Mouse (Mus musculus) embryonic facial prominence, embryonic 15.5 days (tissue): ENCODE measurements around the gene Rbp2. TPM values are rescaled to one million over a fixed set of nuclear protein-coding genes. Genes with fewer than 3 reads are reported as not detected.

ENCODE experiments used
- ATAC-seq: fragments of 200-750 bp; cut with Nextera tagmentation; 2 replicates; pipeline ENCODE4 v1.8.0; 2017; ENCODE audit warnings: low read depth, moderate TSS enrichment; ENCODE audit not compliant: insufficient number of reproducible peaks, low FRiP score, low TSS enrichment
- H3K27ac ChIP-seq: fragments of 300-500 bp; sonication (generic); replicated peaks from 2 replicates; pipeline ENCODE4 v1.5.1; 2015; ENCODE audit warnings: mild to moderate bottlenecking, inconsistent platforms
- H3K27me3 ChIP-seq: fragments of 300-500 bp; sonication (generic); 2 replicates; pipeline ENCODE4 v1.6.1; 2015; ENCODE audit warnings: inconsistent platforms
- H3K36me3 ChIP-seq: fragments of 300-500 bp; sonication (generic); 2 replicates; pipeline ENCODE4 v1.6.1; 2015; ENCODE audit warnings: mild to moderate bottlenecking, inconsistent platforms
- H3K4me1 ChIP-seq: fragments of 300-500 bp; sonication (generic); 2 replicates; pipeline ENCODE4 v1.6.1; 2015; ENCODE audit warnings: inconsistent platforms
- H3K4me2 ChIP-seq: fragments of 300-500 bp; sonication (generic); replicated peaks from 2 replicates; pipeline ENCODE4 v1.6.1; 2015; ENCODE audit warnings: mild to moderate bottlenecking, inconsistent platforms
- H3K4me3 ChIP-seq: fragments of 300-500 bp; sonication (generic); replicated peaks from 2 replicates; pipeline ENCODE4 v1.5.1; 2015; ENCODE audit warnings: mild to moderate bottlenecking, inconsistent platforms
- H3K9ac ChIP-seq: fragments of 300-500 bp; sonication (generic); 2 replicates; pipeline ENCODE4 v1.6.1; 2015; ENCODE audit warnings: inconsistent platforms
- H3K9me3 ChIP-seq: fragments of 300-500 bp; sonication (generic); replicated peaks from 2 replicates; pipeline ENCODE4 v1.6.1; 2016; ENCODE audit warnings: inconsistent platforms
- WGBS: fragments of 180-500 bp; shearing (Covaris S2); methylation state at CpG from one replicate; pipeline ENCODE4 v1.1.7; 2015; 5-methylcytosine and 5-hydroxymethylcytosine counted together
- polyA plus RNA-seq: library from polyadenylated mRNA; unstranded; fragments of >200 nt; fragmentation: Nextera tagmentation; extraction: Ambion mirVana; gene quantifications from 2 replicates; pipeline ENCODE4 v1.2.1, GENCODE M21; 2015

Rbp2 gene
- polyA plus RNA-seq, 1 experiment from 2014 or later: 21.4 TPM

GRCm38 (mm10) chr9:98524786-98525542 lies 39.0 kb downstream of the Rbp2 start:
- H3K9ac ChIP-seq: no peak overlapping the region
- no peak; the same call in 1 of the 2 replicates for ATAC-seq
- no peaks in the 10 kb centered on the region for H3K36me3 ChIP-seq
- WGBS: 62% methylated on average over 7 of the region's 7 CpGs
- H3K4me2 ChIP-seq: no peak overlapping the region
- no peak overlapping the region for H3K4me3 ChIP-seq
- no peak overlapping the region for H3K27ac ChIP-seq
- no peaks in the 10 kb centered on the region for H3K27me3 ChIP-seq
- H3K4me1 ChIP-seq: no peaks in the 10 kb centered on the region
- no peaks in the 10 kb centered on the region for H3K9me3 ChIP-seq

DNA sequence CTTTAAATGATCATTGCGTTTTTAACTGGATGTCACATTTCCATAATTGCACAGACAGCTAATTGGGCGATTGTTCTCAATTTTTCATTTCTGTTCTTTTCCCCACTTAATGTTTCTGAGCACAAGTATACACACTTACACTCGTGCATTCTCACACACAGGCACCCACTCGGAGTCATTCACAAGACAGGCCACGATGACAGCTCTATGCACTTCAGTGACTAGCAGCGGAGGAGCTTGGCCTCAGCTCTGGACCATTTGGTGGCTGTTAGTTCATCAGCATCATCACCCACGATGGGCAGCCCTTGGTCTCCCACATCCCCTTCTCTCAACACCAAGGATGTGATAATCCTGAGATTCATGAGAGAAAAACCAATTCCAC lies 39.6 kb downstream of the Rbp2 start:
- no peak overlapping the region for H3K4me3 ChIP-seq
- H3K9ac ChIP-seq: no peak overlapping the region
- WGBS: 64% methylated on average over 7 of the region's 7 CpGs
- no peak overlapping the region for H3K27ac ChIP-seq
- H3K36me3 ChIP-seq: no peaks in the 10 kb centered on the region
- no peaks in the 10 kb centered on the region for H3K9me3 ChIP-seq
- no peaks in the 10 kb centered on the region for H3K27me3 ChIP-seq
- ATAC-seq: no peak
- H3K4me1 ChIP-seq: no peaks in the 10 kb centered on the region
- no peak overlapping the region for H3K4me2 ChIP-seq

- H3K36me3 ChIP-seq: no peaks in the 10 kb centered on the region
- H3K4me1 ChIP-seq: no peaks in the 10 kb centered on the region
- 76% methylated on average over 7 of the region's 7 CpGs for WGBS
- H3K9me3 ChIP-seq: no peaks in the 10 kb centered on the region
- no peak overlapping the region for H3K4me2 ChIP-seq
- H3K27ac ChIP-seq: no peak overlapping the region
- H3K9ac ChIP-seq: no peak overlapping the region
- ATAC-seq: no peak
- H3K27me3 ChIP-seq: no peaks in the 10 kb centered on the region
- H3K4me3 ChIP-seq: no peak overlapping the region
Measured at GRCm38 (mm10) chr9:98527226-98527625, 41.3 kb downstream of the Rbp2 start.

GRCm38 (mm10) chr9:98529776-98530175 lies 43.9 kb downstream of the Rbp2 start:
- no peak overlapping the region for H3K27ac ChIP-seq
- no peak overlapping the region for H3K4me3 ChIP-seq
- ATAC-seq: no peak
- H3K27me3 ChIP-seq: no peaks in the 10 kb centered on the region
- no peaks in the 10 kb centered on the region for H3K36me3 ChIP-seq
- no peak overlapping the region for H3K9ac ChIP-seq
- H3K4me1 ChIP-seq: no peaks in the 10 kb centered on the region
- H3K4me2 ChIP-seq: no peak overlapping the region
- no peaks in the 10 kb centered on the region for H3K9me3 ChIP-seq
- WGBS: 47% methylated on average over 4 of the region's 4 CpGs

- Histone ChIP-seq H3K4me1 (no peaks in the 10 kb centered on the region), H3K27ac (no peak overlapping the region), H3K4me2 (no peak overlapping the region), H3K4me3 (no peak overlapping the region), H3K9ac (no peak overlapping the region), H3K36me3 (no peaks in the 10 kb centered on the region), H3K9me3 (no peaks in the 10 kb centered on the region), H3K27me3 (no peaks in the 10 kb centered on the region)
- no peak for ATAC-seq
- WGBS: 54% methylated on average over 2 of the region's 2 CpGs
Measured at GRCm38 (mm10) chr9:98530999-98531398, 45.1 kb downstream of the Rbp2 start.

- Histone ChIP-seq H3K27me3 (no peaks in the 10 kb centered on the region; the same call in 1 of the 2 replicates), H3K4me2 (no peak overlapping the region), H3K4me1 (no peaks in the 10 kb centered on the region), H3K36me3 (no peaks in the 10 kb centered on the region), H3K9me3 (no peaks in the 10 kb centered on the region), H3K27ac (no peak overlapping the region), H3K4me3 (no peak overlapping the region), H3K9ac (no peak overlapping the region)
- 59% methylated on average over 4 of the region's 4 CpGs for WGBS
- no peak for ATAC-seq
Measured at GRCm38 (mm10) chr9:98534675-98535280, 48.9 kb downstream of the Rbp2 start.

GRCm38 (mm10) chr9:98535763-98536162 lies 49.8 kb downstream of the Rbp2 start:
- Histone ChIP-seq H3K4me1 (no peaks in the 10 kb centered on the region), H3K36me3 (no peaks in the 10 kb centered on the region), H3K4me3 (no peak overlapping the region), H3K4me2 (no peak overlapping the region), H3K9ac (no peak overlapping the region), H3K27me3 (no peaks in the 10 kb centered on the region; the same call in 1 of the 2 replicates), H3K27ac (no peak overlapping the region), H3K9me3 (no peaks in the 10 kb centered on the region)
- ATAC-seq: no peak

DNA sequence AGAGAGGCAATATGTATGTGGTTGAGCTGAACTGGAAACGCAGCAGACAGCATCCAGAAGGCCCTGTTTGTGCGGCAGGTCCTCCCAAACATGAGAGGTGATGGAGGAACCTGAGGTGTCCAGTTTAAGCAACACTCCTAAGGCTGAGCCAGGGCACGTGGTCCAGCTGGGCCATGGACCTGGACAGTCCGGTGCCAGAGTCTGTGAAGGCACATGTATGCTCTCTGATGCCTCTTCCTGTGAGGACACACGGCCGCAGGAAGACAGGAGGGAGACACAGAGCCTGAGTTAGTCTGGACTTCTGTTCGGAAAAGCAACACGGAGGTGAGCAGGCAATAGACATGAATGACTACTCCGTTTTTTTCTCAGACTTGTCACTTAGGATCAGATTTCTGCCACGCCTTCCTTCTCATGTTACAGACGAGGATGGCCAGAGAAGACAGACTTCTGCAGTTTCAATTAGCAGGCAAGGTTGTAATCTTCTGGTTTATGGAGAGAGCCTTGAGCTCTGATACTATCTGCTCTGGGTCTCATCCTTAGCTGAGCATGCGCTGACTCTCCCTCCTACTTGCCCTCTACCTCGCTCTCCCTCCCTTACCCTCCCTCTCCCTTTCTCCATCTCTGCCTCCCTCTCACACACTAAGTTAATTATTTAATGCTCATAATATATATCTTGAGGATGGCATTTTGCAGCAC lies 52.2 kb downstream of the Rbp2 start:
- ATAC-seq: no peak
- no peaks in the 10 kb centered on the region; the same call in 1 of the 2 replicates for H3K27me3 ChIP-seq
- no peak overlapping the region for H3K9ac ChIP-seq
- H3K4me3 ChIP-seq: 0 out of 2 replicates have a peak overlapping the region, but pooled peaks have one; percentile 1
- H3K9me3 ChIP-seq: no peaks in the 10 kb centered on the region
- peak overlapping the region; percentile 30 for H3K4me2 ChIP-seq
- H3K27ac ChIP-seq: no peak overlapping the region
- H3K4me1 ChIP-seq: no peaks in the 10 kb centered on the region
- WGBS: 32% methylated on average over 13 of the region's 13 CpGs
- H3K36me3 ChIP-seq: no peaks in the 10 kb centered on the region

GRCm38 (mm10) chr9:98538713-98539360 lies 52.9 kb downstream of the Rbp2 start:
- Histone ChIP-seq H3K9ac (no peak overlapping the region), H3K4me2 (peak overlapping the region; percentile 30), H3K27me3 (no peaks in the 10 kb centered on the region; the same call in 1 of the 2 replicates), H3K4me1 (no peaks in the 10 kb centered on the region), H3K27ac (no peak overlapping the region), H3K36me3 (no peaks in the 10 kb centered on the region), H3K9me3 (no peaks in the 10 kb centered on the region), H3K4me3 (no peak overlapping the region)
- ATAC-seq: no peak
- WGBS: 5% methylated on average over 13 of the region's 13 CpGs

GRCm38 (mm10) chr9:98544042-98544441 lies 58.1 kb downstream of the Rbp2 start:
- WGBS: 78% methylated on average over 3 of the region's 3 CpGs
- H3K9ac ChIP-seq: no peak overlapping the region
- H3K4me1 ChIP-seq: no peaks in the 10 kb centered on the region
- no peaks in the 10 kb centered on the region for H3K9me3 ChIP-seq
- no peak overlapping the region for H3K4me2 ChIP-seq
- no peak overlapping the region for H3K4me3 ChIP-seq
- H3K27me3 ChIP-seq: no peaks in the 10 kb centered on the region; the same call in 1 of the 2 replicates
- no peaks in the 10 kb centered on the region for H3K36me3 ChIP-seq
- ATAC-seq: no peak
- no peak overlapping the region for H3K27ac ChIP-seq
